Mouse (Mus musculus) urinary bladder, adult 2 months (tissue): ENCODE data around the gene Lamtor1. TPM values are rescaled to one million over a fixed set of nuclear protein-coding genes. Genes with fewer than 3 reads are reported as not detected.

Experiments used
- DNase-seq: peaks from one replicate; pipeline ENCODE4 v3.0.0; 2022; ENCODE audit warnings: low spot score
- polyA plus RNA-seq: library from polyadenylated mRNA; depleted of rRNA; stranded (reverse); fragments of >200 nt; gene quantifications from 2 replicates; pipeline ENCODE4 v1.2.3, GENCODE M21; 2012; rRNA removed

The Lamtor1 gene
- polyA plus RNA-seq, 1 experiment = 149 TPM

GRCm38 (mm10) chr7:101955276-101955675 lies 49.6 kb downstream of the Lamtor1 start:
- no peak for DNase-seq

DNA sequence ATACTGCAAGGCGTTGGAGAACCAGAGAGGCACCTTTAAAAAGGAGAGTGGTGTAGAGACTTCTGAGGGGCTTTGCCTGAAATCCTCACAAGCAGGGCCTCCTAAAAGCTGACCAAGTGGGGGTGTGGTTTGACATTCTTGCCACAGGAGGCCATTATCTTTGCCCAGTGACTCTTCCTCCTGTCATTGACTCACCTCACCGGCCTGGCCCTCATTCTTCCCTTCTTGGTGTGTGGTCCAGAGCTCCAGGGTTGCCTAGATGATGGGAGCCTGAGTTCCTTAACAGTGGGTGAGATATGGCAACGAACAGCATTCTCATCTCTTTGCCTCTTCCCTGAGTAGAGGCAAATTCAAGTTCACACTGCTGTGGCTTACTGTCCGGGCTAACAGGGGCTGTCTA lies 50.2 kb downstream of the Lamtor1 start:
- DNase-seq = no peak

DNA sequence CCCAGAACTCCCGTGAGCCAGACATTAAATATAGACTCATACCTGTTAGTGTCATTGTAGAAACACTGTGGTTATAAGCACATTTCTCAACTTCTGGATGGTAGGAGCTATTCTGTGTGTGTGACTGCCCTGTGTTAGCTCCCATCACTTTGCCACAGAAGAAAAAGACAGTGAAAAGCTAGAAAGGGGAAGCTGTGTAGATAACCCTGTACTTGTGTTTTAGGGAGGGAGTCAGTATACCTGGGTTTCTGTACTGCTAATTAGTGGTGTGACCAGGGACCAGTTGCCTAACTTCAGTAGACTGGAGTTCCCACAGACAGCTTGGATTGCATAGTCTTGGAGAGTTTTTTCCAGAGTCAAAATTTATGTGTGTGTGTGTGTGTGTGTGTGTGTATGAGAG lies 50.8 kb downstream of the Lamtor1 start:
- no peak for DNase-seq

DNA sequence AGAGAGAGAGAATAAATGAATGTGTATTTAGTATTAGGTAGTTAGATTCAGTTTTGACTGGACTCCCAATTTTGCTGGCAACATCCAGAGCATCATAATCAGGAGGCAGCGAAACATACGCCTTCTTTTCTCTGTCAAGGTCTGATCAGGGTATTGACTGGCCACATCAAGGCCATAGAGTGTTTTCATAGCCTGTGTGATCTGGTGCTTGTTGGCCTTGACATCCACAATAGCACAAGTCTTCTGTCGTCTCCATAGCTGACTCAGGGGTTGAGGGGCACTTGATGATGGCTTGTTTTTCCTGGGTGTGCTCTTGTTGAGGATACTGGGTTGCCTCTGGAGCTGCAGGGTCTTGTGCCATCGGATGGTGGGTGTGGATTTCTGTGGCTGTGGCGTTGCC lies 51.2 kb downstream of the Lamtor1 start:
- DNase-seq = no peak

GRCm38 (mm10) chr7:101962829-101963228 lies 57.1 kb downstream of the Lamtor1 start:
- DNase-seq = no peak

- no peak for DNase-seq
Measured at GRCm38 (mm10) chr7:101963621-101964020, 57.9 kb downstream of the Lamtor1 start.

DNA sequence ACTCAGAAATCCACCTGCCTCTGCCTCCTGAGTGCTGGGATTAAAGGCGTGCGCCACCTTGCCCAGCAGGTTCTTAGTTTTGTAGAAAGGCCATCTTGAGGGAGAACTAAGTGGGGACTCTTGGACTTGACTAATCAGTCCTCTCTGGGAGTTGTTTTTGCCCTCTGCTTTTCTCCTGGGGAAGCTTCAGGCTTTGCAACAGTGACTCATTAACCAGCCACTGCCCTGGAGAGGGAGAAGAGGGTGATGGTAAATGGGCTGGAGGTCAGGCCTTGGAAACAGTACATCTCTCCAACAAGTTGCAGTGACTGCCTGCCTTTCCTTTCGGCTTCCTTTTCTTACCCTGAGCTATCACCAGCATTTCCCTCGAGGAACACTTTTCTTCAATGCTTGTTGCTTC lies 58.8 kb downstream of the Lamtor1 start:
- no peak for DNase-seq

DNA sequence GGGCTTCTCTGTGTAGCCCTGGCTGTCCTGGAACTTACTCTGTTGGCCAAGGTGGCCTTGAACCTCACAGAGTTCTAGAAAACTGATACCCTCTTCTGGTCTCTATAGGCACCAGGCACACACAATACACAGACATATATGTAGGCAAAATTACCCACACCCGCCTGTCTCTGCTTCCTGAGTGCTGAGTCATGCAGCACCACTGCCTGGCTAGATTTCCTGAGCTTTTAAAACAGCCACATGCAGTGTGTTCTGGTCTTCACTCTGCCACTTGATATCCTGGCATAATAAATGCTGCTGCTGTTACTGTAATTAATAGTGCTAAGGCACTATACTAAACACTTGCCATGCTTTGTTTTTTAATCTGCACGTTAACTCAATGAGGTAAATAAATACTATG lies 59.9 kb downstream of the Lamtor1 start:
- DNase-seq = no peak

- DNase-seq = no peak
Measured at GRCm38 (mm10) chr7:101967256-101967655, 61.6 kb downstream of the Lamtor1 start.

- DNase-seq = no peak
Measured at GRCm38 (mm10) chr7:101968751-101969150, 63.0 kb downstream of the Lamtor1 start.

DNA sequence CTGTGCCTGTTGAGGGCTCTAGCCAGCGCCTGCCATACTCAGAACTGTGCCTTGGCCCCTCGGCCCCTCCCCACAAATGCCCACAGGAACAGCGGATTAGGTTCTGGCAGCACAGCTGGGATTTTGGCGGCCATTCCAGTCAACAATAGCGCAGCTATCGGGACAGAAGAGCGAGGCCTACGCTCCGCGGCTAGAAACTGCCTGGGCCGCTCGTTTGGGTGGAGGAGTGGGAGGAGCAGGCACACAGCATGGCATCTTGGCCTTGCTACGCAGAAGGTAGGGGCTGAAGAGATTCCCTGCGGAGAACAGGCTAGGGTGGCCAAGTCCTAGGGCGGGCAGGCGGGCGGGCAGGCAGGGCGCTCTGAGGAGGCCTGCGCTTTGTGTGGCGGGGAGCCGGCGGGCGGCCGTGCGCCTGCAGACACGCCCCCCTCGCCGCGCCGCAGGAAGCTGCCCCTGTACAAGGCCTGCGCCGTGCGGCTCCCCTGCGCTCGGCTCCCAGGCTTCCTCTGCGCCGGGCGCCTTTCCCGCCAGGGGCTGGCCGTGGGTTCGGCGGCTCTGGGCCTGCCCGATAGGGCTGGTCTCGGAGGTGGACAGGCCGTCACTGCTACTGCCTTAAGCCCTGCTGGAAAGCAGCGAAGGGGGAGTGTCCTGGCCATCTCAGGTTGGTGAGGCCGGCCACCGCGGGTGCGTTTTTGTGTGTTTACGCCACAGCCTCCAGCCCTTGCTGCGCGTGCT lies 64.2 kb downstream of the Lamtor1 start:
- peak; percentile 89 for DNase-seq

- no peak for DNase-seq
Measured at GRCm38 (mm10) chr7:101970429-101970775, 64.7 kb downstream of the Lamtor1 start.

GRCm38 (mm10) chr7:101970821-101971461 lies 65.2 kb downstream of the Lamtor1 start:
- DNase-seq = peak; percentile 45

DNA sequence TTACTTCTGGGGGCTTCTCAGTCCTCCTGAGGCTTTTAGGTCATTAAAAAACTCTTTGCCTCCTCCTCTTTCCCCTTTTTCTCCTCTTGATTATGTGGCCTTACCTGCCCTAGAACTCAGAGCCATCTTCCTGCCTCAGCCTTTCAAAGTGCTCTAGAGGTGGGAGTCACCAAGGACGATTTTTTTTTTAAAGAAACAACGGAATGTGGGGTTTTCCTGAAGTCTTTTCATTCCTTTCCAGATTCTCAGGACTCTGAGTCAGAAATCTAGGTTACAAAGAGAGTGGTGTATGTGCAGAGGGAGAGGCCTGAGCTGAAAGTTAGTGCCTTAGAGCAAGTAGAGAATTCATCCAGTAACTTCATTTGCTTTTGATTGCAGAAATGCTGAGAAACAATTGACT lies 66.0 kb downstream of the Lamtor1 start:
- DNase-seq = no peak

DNA sequence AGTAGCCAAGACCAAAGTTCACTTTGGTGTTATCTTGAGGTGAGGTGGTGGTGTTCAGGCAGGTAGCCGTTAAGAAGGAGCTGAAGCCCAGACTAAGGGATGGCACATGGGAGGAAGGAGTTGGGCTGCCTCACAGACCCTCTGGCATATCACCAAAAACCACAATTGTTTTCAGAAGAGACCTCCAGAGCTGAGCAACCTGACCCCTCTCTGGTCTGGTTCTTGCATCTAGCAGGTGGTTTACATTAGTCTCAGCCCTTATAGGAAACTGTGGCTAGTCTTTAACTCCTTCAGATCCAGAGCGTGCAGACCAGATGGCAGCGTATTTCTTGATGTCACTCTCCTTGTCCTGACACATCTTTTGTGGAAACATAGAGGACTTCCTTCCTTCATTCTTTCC lies 68.0 kb downstream of the Lamtor1 start:
- no peak for DNase-seq

DNA sequence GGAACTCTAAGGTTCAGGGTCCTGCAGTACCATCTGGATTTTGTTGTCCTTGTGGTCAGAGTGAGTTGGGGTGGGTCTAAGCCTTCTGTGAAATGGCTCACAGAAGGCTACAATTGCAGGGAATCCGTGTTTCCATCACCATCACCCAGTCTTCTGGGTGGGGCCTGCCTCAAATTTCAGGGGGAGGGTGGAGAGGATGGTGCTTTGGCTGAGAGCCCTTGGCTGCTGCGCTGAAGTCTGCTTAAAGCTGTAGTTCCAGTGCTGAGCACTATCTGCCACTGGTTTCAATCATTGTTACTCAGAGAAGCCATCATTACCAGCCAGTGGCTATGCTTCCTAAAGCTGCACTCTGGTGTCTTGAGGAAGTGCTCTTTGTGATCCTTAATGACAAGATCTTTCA lies 68.8 kb downstream of the Lamtor1 start:
- DNase-seq = no peak

Other genes starting within 250 kb of the Lamtor1 start
- 23.8 and 25.3 TPM in 2 replicates for gene Clpb, start 242.3 kb upstream of the Lamtor1 start, polyA plus RNA-seq
- 0.09 and 0.14 TPM in 2 replicates for gene Phox2a, start 87.6 kb upstream of the Lamtor1 start, polyA plus RNA-seq
- 54.1 and 59.0 TPM in 2 replicates for gene Inppl1, start 67.7 kb upstream of the Lamtor1 start, polyA plus RNA-seq
- 63.8 and 99.3 TPM in 2 replicates for gene Folr2, start 48.7 kb upstream of the Lamtor1 start, polyA plus RNA-seq
- gene Anapc15, start 42.2 kb upstream of the Lamtor1 start, polyA plus RNA-seq = 41.6 and 47.8 TPM in 2 replicates
- gene Folr1, start 35.1 kb upstream of the Lamtor1 start, polyA plus RNA-seq = 0.72 and 2.7 TPM in 2 replicates
- 0.12 and 0.23 TPM in 2 replicates for gene Tomt, start 455 bp downstream of the Lamtor1 start, polyA plus RNA-seq
- gene Lrrc51, start 28.0 kb downstream of the Lamtor1 start, polyA plus RNA-seq = 25.7 and 34.4 TPM in 2 replicates
- gene Numa1, start 28.2 kb downstream of the Lamtor1 start, polyA plus RNA-seq = 50.5 and 80.1 TPM in 2 replicates
- 6.7 and 8.9 TPM in 2 replicates for gene Il18bp, start 112.8 kb downstream of the Lamtor1 start, polyA plus RNA-seq
- gene Rnf121, start 159.6 kb downstream of the Lamtor1 start, polyA plus RNA-seq = 39.0 and 46.9 TPM in 2 replicates
- 28.4 and 32.1 TPM in 2 replicates for gene Xndc1, start 159.6 kb downstream of the Lamtor1 start, polyA plus RNA-seq
- gene Xntrpc, start 159.8 kb downstream of the Lamtor1 start, polyA plus RNA-seq = 1.8 and 2.3 TPM in 2 replicates
- gene Trpc2, start 177.2 kb downstream of the Lamtor1 start, polyA plus RNA-seq = 0.92 TPM in 1 of 2 replicates, not detected in the other
- 0.06 and 0.16 TPM in 2 replicates for gene Art1, start 195.8 kb downstream of the Lamtor1 start, polyA plus RNA-seq
- gene Art5, start 203.6 kb downstream of the Lamtor1 start, polyA plus RNA-seq = 0.47 and 0.48 TPM in 2 replicates
- 0.03 TPM in 1 of 2 replicates, not detected in the other for gene Chrna10, start 210.9 kb downstream of the Lamtor1 start, polyA plus RNA-seq